8 mouse cellular contexts compared by ENCODE assay signal in the genomic region with DNA sequence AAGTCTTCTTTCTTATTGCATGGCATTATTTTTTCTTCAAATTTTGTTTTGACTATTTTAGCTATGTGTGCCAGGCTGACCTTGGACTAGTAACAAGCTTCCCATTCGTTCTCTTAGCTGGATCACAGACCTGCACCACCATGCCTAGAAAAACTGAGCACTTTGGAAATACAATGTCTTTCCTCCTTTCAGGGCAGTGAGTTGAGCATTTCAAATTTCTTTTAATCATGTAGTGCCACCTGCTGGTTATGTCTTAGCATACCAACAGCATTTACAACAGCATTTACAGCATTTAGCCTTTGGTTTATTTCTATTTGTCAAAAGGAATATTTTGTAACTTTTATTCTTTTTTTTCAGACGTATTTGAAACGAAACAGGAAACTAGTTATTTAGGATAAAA. TPM values are rescaled to one million over a fixed set of nuclear protein-coding genes. Genes with fewer than 3 reads are reported as not detected.
DNase-seq lines count a peak whose midpoint lies in the region; ATAC-seq and TF ChIP-seq lines count a peak whose summit lies in the region.

No protein-coding gene starts in this region.

- no peak overlapping the region for H3K27ac ChIP-seq in layer of hippocampus, adult 2 months

- TF ChIP-seq CTCF in layer of hippocampus, adult 2 months (conservative IDR thresholded peaks at IDR 0.05) = peak; percentile 87

- no peak for DNase-seq in frontal cortex, postnatal 14 days (ENCODE audit: low spot score in 2 of 2)
- DNase-seq in right cerebral cortex, adult 2 months (ENCODE audit: low spot score in 2 of 2) = peak; percentile 7 to 45
- DNase-seq in right cerebral cortex, postnatal 14 days = no peak
- peak; percentile 41 to 66 for DNase-seq in layer of hippocampus, adult 2 months (ENCODE audit: low spot score in 2 of 2)
- peak; percentile 22 for DNase-seq in neural tube, embryonic 10.5 days (ENCODE audit: extremely low spot score, low spot score)
- DNase-seq in urinary bladder, postnatal 14 days (ENCODE audit: low spot score) = no peak

- peak; percentile 93 for ATAC-seq in frontal cortex, adult (ENCODE audit: low TSS enrichment)
- ATAC-seq in common myeloid progenitor, adult 5-6 weeks (replicated peaks; ENCODE audit: low read depth, poor library complexity, severe bottlenecking) = peak; percentile 78

- H3K4me3 ChIP-seq in layer of hippocampus, adult 2 months = no peak overlapping the region

RNA-seq across cellular contexts. Expression of a gene that starts 33.0 kb away (rescaled TPM):
- 43.5 and 43.7 TPM in 2 replicates for total RNA-seq in common myeloid progenitor, adult 5-6 weeks (2017)
- total RNA-seq in layer of hippocampus, adult 2 months (2021) = 10 to 100 TPM; 19.0 to 19.8 TPM

RNA-seq across cellular contexts. Expression of a gene that starts 33.2 kb away (rescaled TPM):
- total RNA-seq in common myeloid progenitor, adult 5-6 weeks (2017) = 49.8 and 50.4 TPM in 2 replicates
- 10 to 100 TPM; 98.7 to 99.3 TPM for total RNA-seq in layer of hippocampus, adult 2 months (2021)

Comparison
In these comparisons a context has a peak if more than half of its experiments do, and no peak if none do; other contexts are left out.
1. DNase-seq: peak in right cerebral cortex, adult 2 months (2 of 2), layer of hippocampus, adult 2 months (2 of 2) and neural tube, embryonic 10.5 days (single experiment); none in frontal cortex, postnatal 14 days (0 of 2), right cerebral cortex, postnatal 14 days (single experiment) and urinary bladder, postnatal 14 days (single experiment).